Mouse (Mus musculus): ENCODE results near the gene Mcm3. TPM values are rescaled to one million over a fixed set of nuclear protein-coding genes. Genes with fewer than 3 reads are reported as not detected.

Gene Mcm3
- 27.6 and 29.1 TPM in 2 replicates for polyA plus RNA-seq (2015; fragmentation: Nextera tagmentation; extraction: Ambion mirVana)

- Histone ChIP-seq H3K4me3 (ENCODE audit: low read depth, low read length) (peak within 1 kb of the TSS; percentile 76), H3K9me3 (ENCODE audit: control insufficient read depth) (no peaks in the 10 kb centered on the region), H3K27ac (ENCODE audit: low read depth, low read length) (no peak within 1 kb of the TSS; the same call in 1 of the 2 replicates), H3K4me2 (replicated peaks; ENCODE audit: low read depth) (peak within 1 kb of the TSS; percentile 97), H3K36me3 (ENCODE audit: control insufficient read depth, insufficient read depth) (peaks cover 12% of the 10 kb centered on the region), H3K9ac (ENCODE audit: low read depth, low read length) (peak within 1 kb of the TSS; percentile 58), H3K27me3 (replicated peaks; ENCODE audit: control insufficient read depth, insufficient read depth, low read length) (no peaks in the 10 kb centered on the region), H3K4me1 (replicated peaks; ENCODE audit: control insufficient read depth, insufficient read depth, low read length) (no peaks in the 10 kb centered on the region)
- whole genome bisulfite sequencing, result under 1% methylated on average over 52 of the region's 52 CpGs
- TF ChIP-seq CTCF (IDR thresholded peaks at IDR 0.05; ENCODE audit: low read depth), result no peak
- ATAC-seq, result peak; percentile 100
Observed at GRCm38 (mm10) chr1:20819771-20820605, at the start of gene Mcm3. Mcm3 (minus strand) TSS chr1:20820312.

GRCm38 (mm10) chr1:20868036-20868435 lies 47.9 kb upstream of the Mcm3 start:
- Histone ChIP-seq H3K27ac (ENCODE audit: low read depth, low read length) (no peak overlapping the region), H3K36me3 (ENCODE audit: control insufficient read depth, insufficient read depth) (no peaks in the 10 kb centered on the region), H3K4me2 (replicated peaks; ENCODE audit: low read depth) (no peak overlapping the region), H3K9me3 (ENCODE audit: control insufficient read depth) (no peaks in the 10 kb centered on the region), H3K27me3 (replicated peaks; ENCODE audit: control insufficient read depth, insufficient read depth, low read length) (no peaks in the 10 kb centered on the region), H3K4me1 (replicated peaks; ENCODE audit: control insufficient read depth, insufficient read depth, low read length) (peaks cover 14% of the 10 kb centered on the region), H3K9ac (ENCODE audit: low read depth, low read length) (no peak overlapping the region), H3K4me3 (ENCODE audit: low read depth, low read length) (no peak overlapping the region)
- no peak for TF ChIP-seq CTCF (IDR thresholded peaks at IDR 0.05; ENCODE audit: low read depth)
- WGBS, result 42% methylated on average over 9 of the region's 9 CpGs
- peak; percentile 49 for ATAC-seq

- Histone ChIP-seq H3K4me1 (replicated peaks; ENCODE audit: control insufficient read depth, insufficient read depth, low read length) (peaks cover 14% of the 10 kb centered on the region), H3K36me3 (ENCODE audit: control insufficient read depth, insufficient read depth) (no peaks in the 10 kb centered on the region), H3K4me3 (ENCODE audit: low read depth, low read length) (no peak overlapping the region), H3K27ac (ENCODE audit: low read depth, low read length) (no peak overlapping the region), H3K9ac (ENCODE audit: low read depth, low read length) (no peak overlapping the region), H3K9me3 (ENCODE audit: control insufficient read depth) (no peaks in the 10 kb centered on the region), H3K4me2 (replicated peaks; ENCODE audit: low read depth) (no peak overlapping the region), H3K27me3 (replicated peaks; ENCODE audit: control insufficient read depth, insufficient read depth, low read length) (no peaks in the 10 kb centered on the region)
- no peak for ATAC-seq
- no peak for TF ChIP-seq CTCF (IDR thresholded peaks at IDR 0.05; ENCODE audit: low read depth)
- WGBS, result 65% methylated on average over 8 of the region's 8 CpGs
Observed at GRCm38 (mm10) chr1:20867241-20867902, 47.3 kb upstream of the Mcm3 start.

GRCm38 (mm10) chr1:20863452-20864172 lies 43.5 kb upstream of the Mcm3 start:
- Histone ChIP-seq H3K4me2 (replicated peaks; ENCODE audit: low read depth) (no peak overlapping the region), H3K9ac (ENCODE audit: low read depth, low read length) (no peak overlapping the region), H3K27ac (ENCODE audit: low read depth, low read length) (peak overlapping the region; percentile 42; the same call in 1 of the 2 replicates), H3K27me3 (replicated peaks; ENCODE audit: control insufficient read depth, insufficient read depth, low read length) (no peaks in the 10 kb centered on the region), H3K36me3 (ENCODE audit: control insufficient read depth, insufficient read depth) (no peaks in the 10 kb centered on the region), H3K4me1 (replicated peaks; ENCODE audit: control insufficient read depth, insufficient read depth, low read length) (peaks cover 9% of the 10 kb centered on the region; the same call in 1 of the 2 replicates), H3K9me3 (ENCODE audit: control insufficient read depth) (no peaks in the 10 kb centered on the region), H3K4me3 (ENCODE audit: low read depth, low read length) (no peak overlapping the region)
- no peak for TF ChIP-seq CTCF (IDR thresholded peaks at IDR 0.05; ENCODE audit: low read depth)
- WGBS, result 16% methylated on average over 5 of the region's 5 CpGs
- peak; percentile 97 for ATAC-seq

DNA sequence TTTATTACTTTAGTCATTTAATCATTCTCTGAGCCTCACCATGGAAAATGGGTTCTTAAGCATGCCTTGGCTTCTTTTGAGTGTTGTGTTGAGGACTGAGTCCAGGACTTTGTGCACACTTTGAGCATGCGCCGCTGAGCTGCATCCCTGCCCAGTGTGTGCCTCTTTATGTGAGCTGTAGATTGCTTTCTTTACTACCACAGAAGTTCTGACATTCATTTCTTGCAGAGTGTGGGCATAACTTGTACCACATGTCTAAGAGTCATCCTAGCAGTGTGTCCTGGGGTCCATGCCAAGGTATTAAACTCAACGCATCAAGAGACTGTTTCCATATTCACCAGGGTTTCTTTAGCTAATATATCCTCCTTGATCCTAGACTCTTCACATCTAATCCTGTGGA lies 41.8 kb upstream of the Mcm3 start:
- Histone ChIP-seq H3K36me3 (ENCODE audit: control insufficient read depth, insufficient read depth) (no peaks in the 10 kb centered on the region), H3K9me3 (ENCODE audit: control insufficient read depth) (no peaks in the 10 kb centered on the region), H3K27ac (ENCODE audit: low read depth, low read length) (no peak overlapping the region), H3K4me2 (replicated peaks; ENCODE audit: low read depth) (no peak overlapping the region), H3K9ac (ENCODE audit: low read depth, low read length) (no peak overlapping the region), H3K4me3 (ENCODE audit: low read depth, low read length) (no peak overlapping the region), H3K27me3 (replicated peaks; ENCODE audit: control insufficient read depth, insufficient read depth, low read length) (no peaks in the 10 kb centered on the region), H3K4me1 (replicated peaks; ENCODE audit: control insufficient read depth, insufficient read depth, low read length) (no peaks in the 10 kb centered on the region)
- 60% methylated on average over 3 of the region's 3 CpGs for WGBS
- no peak for TF ChIP-seq CTCF (IDR thresholded peaks at IDR 0.05; ENCODE audit: low read depth)
- no peak for ATAC-seq

DNA sequence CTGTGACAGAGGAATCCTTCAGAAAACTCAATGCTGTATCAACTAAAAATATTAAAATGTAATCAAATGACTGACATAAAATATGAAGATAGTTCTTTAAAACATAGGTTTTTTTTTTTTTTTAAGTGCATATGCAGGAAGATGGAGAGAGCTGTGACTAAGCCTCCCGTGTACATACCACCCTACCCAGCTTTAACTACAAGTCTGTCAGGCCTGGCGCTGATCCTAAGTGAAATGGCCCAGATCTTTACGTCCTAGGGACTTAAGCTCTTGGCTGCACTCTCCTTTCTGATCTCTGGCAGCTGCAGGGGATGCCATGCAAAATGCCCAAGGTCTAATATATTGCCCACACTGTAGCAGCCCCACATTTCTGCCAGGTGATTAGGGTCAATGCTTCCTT lies 40.7 kb upstream of the Mcm3 start:
- no peaks in the 10 kb centered on the region for H3K9me3 ChIP-seq (ENCODE audit: control insufficient read depth)

More for the DNA sequence above, 40.7 kb upstream of the Mcm3 start:
- H3K4me2 ChIP-seq (replicated peaks; ENCODE audit: low read depth), result no peak overlapping the region
- no peak overlapping the region for H3K27ac ChIP-seq (ENCODE audit: low read depth, low read length)
- no peak for ATAC-seq
- no peaks in the 10 kb centered on the region for H3K36me3 ChIP-seq (ENCODE audit: control insufficient read depth, insufficient read depth)
- H3K4me1 ChIP-seq (replicated peaks; ENCODE audit: control insufficient read depth, insufficient read depth, low read length), result no peaks in the 10 kb centered on the region
- H3K27me3 ChIP-seq (replicated peaks; ENCODE audit: control insufficient read depth, insufficient read depth, low read length), result no peaks in the 10 kb centered on the region
- 77% methylated on average over 3 of the region's 3 CpGs for WGBS
- no peak overlapping the region for H3K4me3 ChIP-seq (ENCODE audit: low read depth, low read length)
- TF ChIP-seq CTCF (IDR thresholded peaks at IDR 0.05; ENCODE audit: low read depth), result no peak
- H3K9ac ChIP-seq (ENCODE audit: low read depth, low read length), result no peak overlapping the region
